Mouse (Mus musculus): ENCODE results near the gene St3gal5. TPM values are rescaled to one million over a fixed set of nuclear protein-coding genes. Genes with fewer than 3 reads are reported as not detected.

St3gal5 gene
- polyA plus RNA-seq, 1 experiment from 2014 or later, result 33.0 TPM

- ATAC-seq (ENCODE audit: insufficient number of reproducible peaks, low FRiP score, low TSS enrichment, low read depth), result no peak
- Histone ChIP-seq H3K36me3 (ENCODE audit: control insufficient read depth, insufficient read depth, low read length) (no peaks in the 10 kb centered on the region), H3K9me3 (ENCODE audit: control insufficient read depth, low read length) (no peaks in the 10 kb centered on the region; the same call in 1 of the 2 replicates), H3K9ac (ENCODE audit: low read length) (no peak overlapping the region), H3K4me2 (ENCODE audit: low read depth, severe bottlenecking) (no peak overlapping the region), H3K4me3 (ENCODE audit: low read depth, low read length) (no peak overlapping the region), H3K4me1 (ENCODE audit: control insufficient read depth, insufficient read depth, low read length) (no peaks in the 10 kb centered on the region), H3K27ac (replicated peaks; ENCODE audit: low read depth, low read length) (no peak overlapping the region), H3K27me3 (ENCODE audit: control insufficient read depth, insufficient read depth, low read length) (no peaks in the 10 kb centered on the region)
- no peak for DNase-seq (ENCODE audit: low spot score)
- WGBS, result 90% methylated on average over 13 of the region's 13 CpGs
These were observed 15.9 kb upstream of the St3gal5 start for GRCm38 (mm10) chr6:72081318-72082024.

GRCm38 (mm10) chr6:72087402-72087801, 10.0 kb upstream of the St3gal5 start:
- ATAC-seq (ENCODE audit: insufficient number of reproducible peaks, low FRiP score, low TSS enrichment, low read depth) (no peak), DNase-seq (ENCODE audit: low spot score) (no peak)
- Histone ChIP-seq H3K36me3 (ENCODE audit: control insufficient read depth, insufficient read depth, low read length) (no peaks in the 10 kb centered on the region), H3K27ac (replicated peaks; ENCODE audit: low read depth, low read length) (no peak overlapping the region), H3K4me1 (ENCODE audit: control insufficient read depth, insufficient read depth, low read length) (peaks cover 4% of the 10 kb centered on the region; the same call in 1 of the 2 replicates), H3K4me2 (ENCODE audit: low read depth, severe bottlenecking) (no peak overlapping the region), H3K4me3 (ENCODE audit: low read depth, low read length) (no peak overlapping the region), H3K27me3 (ENCODE audit: control insufficient read depth, insufficient read depth, low read length) (no peaks in the 10 kb centered on the region), H3K9me3 (ENCODE audit: control insufficient read depth, low read length) (no peaks in the 10 kb centered on the region), H3K9ac (ENCODE audit: low read length) (no peak overlapping the region)
- 86% methylated on average over 5 of the region's 5 CpGs for WGBS

GRCm38 (mm10) chr6:72089865-72090264, 7.5 kb upstream of the St3gal5 start:
- no peaks in the 10 kb centered on the region for H3K27me3 ChIP-seq (ENCODE audit: control insufficient read depth, insufficient read depth, low read length)
- no peak overlapping the region for H3K9ac ChIP-seq (ENCODE audit: low read length)
- 82% methylated on average over 5 of the region's 5 CpGs for WGBS
- peaks cover 4% of the 10 kb centered on the region; the same call in 1 of the 2 replicates for H3K4me1 ChIP-seq (ENCODE audit: control insufficient read depth, insufficient read depth, low read length)
- ATAC-seq (ENCODE audit: insufficient number of reproducible peaks, low FRiP score, low TSS enrichment, low read depth) (no peak), DNase-seq (ENCODE audit: low spot score) (no peak)
- H3K4me3 ChIP-seq (ENCODE audit: low read depth, low read length), result no peak overlapping the region
- no peaks in the 10 kb centered on the region for H3K9me3 ChIP-seq (ENCODE audit: control insufficient read depth, low read length)
- no peak overlapping the region for H3K4me2 ChIP-seq (ENCODE audit: low read depth, severe bottlenecking)
- H3K27ac ChIP-seq (replicated peaks; ENCODE audit: low read depth, low read length), result no peak overlapping the region
- no peaks in the 10 kb centered on the region for H3K36me3 ChIP-seq (ENCODE audit: control insufficient read depth, insufficient read depth, low read length)

GRCm38 (mm10) chr6:72091007-72091406, 6.4 kb upstream of the St3gal5 start:
- no peak overlapping the region for H3K27ac ChIP-seq (replicated peaks; ENCODE audit: low read depth, low read length)
- 0 out of 2 replicates have a peak, but pooled peaks have one; percentile 47 for ATAC-seq (ENCODE audit: insufficient number of reproducible peaks, low FRiP score, low TSS enrichment, low read depth)
- H3K36me3 ChIP-seq (ENCODE audit: control insufficient read depth, insufficient read depth, low read length), result no peaks in the 10 kb centered on the region
- peaks cover 4% of the 10 kb centered on the region; the same call in 1 of the 2 replicates for H3K4me1 ChIP-seq (ENCODE audit: control insufficient read depth, insufficient read depth, low read length)
- H3K9ac ChIP-seq (ENCODE audit: low read length), result no peak overlapping the region
- peak overlapping the region; percentile 13; the same call in 1 of the 2 replicates for H3K4me2 ChIP-seq (ENCODE audit: low read depth, severe bottlenecking)
- H3K9me3 ChIP-seq (ENCODE audit: control insufficient read depth, low read length), result no peaks in the 10 kb centered on the region
- no peak overlapping the region for H3K4me3 ChIP-seq (ENCODE audit: low read depth, low read length)
- no peaks in the 10 kb centered on the region for H3K27me3 ChIP-seq (ENCODE audit: control insufficient read depth, insufficient read depth, low read length)
- 45% methylated on average over 6 of the region's 6 CpGs for WGBS
- DNase-seq (ENCODE audit: low spot score), result peak; percentile 58

- Histone ChIP-seq H3K4me1 (ENCODE audit: control insufficient read depth, insufficient read depth, low read length) (peaks cover 4% of the 10 kb centered on the region; the same call in 1 of the 2 replicates), H3K36me3 (ENCODE audit: control insufficient read depth, insufficient read depth, low read length) (no peaks in the 10 kb centered on the region), H3K9ac (ENCODE audit: low read length) (no peak overlapping the region), H3K9me3 (ENCODE audit: control insufficient read depth, low read length) (no peaks in the 10 kb centered on the region), H3K4me2 (ENCODE audit: low read depth, severe bottlenecking) (no peak overlapping the region), H3K27me3 (ENCODE audit: control insufficient read depth, insufficient read depth, low read length) (no peaks in the 10 kb centered on the region), H3K4me3 (ENCODE audit: low read depth, low read length) (no peak overlapping the region), H3K27ac (replicated peaks; ENCODE audit: low read depth, low read length) (no peak overlapping the region)
- 88% methylated on average over 1 of the region's 1 CpGs for WGBS
- ATAC-seq (ENCODE audit: insufficient number of reproducible peaks, low FRiP score, low TSS enrichment, low read depth) (no peak), DNase-seq (ENCODE audit: low spot score) (no peak)
These were observed 4.3 kb upstream of the St3gal5 start for GRCm38 (mm10) chr6:72093121-72093520.

- H3K27ac ChIP-seq (replicated peaks; ENCODE audit: low read depth, low read length), result no peak overlapping the region
- no peak for ATAC-seq (ENCODE audit: insufficient number of reproducible peaks, low FRiP score, low TSS enrichment, low read depth)
- H3K9ac ChIP-seq (ENCODE audit: low read length), result no peak overlapping the region
- H3K4me2 ChIP-seq (ENCODE audit: low read depth, severe bottlenecking), result no peak overlapping the region
- peaks cover 6% of the 10 kb centered on the region for H3K4me1 ChIP-seq (ENCODE audit: control insufficient read depth, insufficient read depth, low read length)
- H3K9me3 ChIP-seq (ENCODE audit: control insufficient read depth, low read length), result no peaks in the 10 kb centered on the region
- DNase-seq (ENCODE audit: low spot score), result no peak
- H3K36me3 ChIP-seq (ENCODE audit: control insufficient read depth, insufficient read depth, low read length), result no peaks in the 10 kb centered on the region
- 84% methylated on average over 5 of the region's 5 CpGs for WGBS
- no peak overlapping the region for H3K4me3 ChIP-seq (ENCODE audit: low read depth, low read length)
- H3K27me3 ChIP-seq (ENCODE audit: control insufficient read depth, insufficient read depth, low read length), result no peaks in the 10 kb centered on the region
These were observed 1.2 kb upstream of the St3gal5 start for GRCm38 (mm10) chr6:72096217-72096616.

GRCm38 (mm10) chr6:72096669-72097068, 723 bp upstream of the St3gal5 start:
- peak overlapping the region; percentile 61; the same call in 1 of the 2 replicates for H3K9ac ChIP-seq (ENCODE audit: low read length)
- peak overlapping the region; percentile 89 for H3K4me2 ChIP-seq (ENCODE audit: low read depth, severe bottlenecking)
- H3K27me3 ChIP-seq (ENCODE audit: control insufficient read depth, insufficient read depth, low read length), result no peaks in the 10 kb centered on the region
- H3K9me3 ChIP-seq (ENCODE audit: control insufficient read depth, low read length), result no peaks in the 10 kb centered on the region
- DNase-seq (ENCODE audit: low spot score), result no peak
- no peak overlapping the region; the same call in 1 of the 2 replicates for H3K27ac ChIP-seq (replicated peaks; ENCODE audit: low read depth, low read length)
- 56% methylated on average over 8 of the region's 8 CpGs for WGBS
- H3K4me3 ChIP-seq (ENCODE audit: low read depth, low read length), result peak overlapping the region; percentile 61
- no peak for ATAC-seq (ENCODE audit: insufficient number of reproducible peaks, low FRiP score, low TSS enrichment, low read depth)
- no peaks in the 10 kb centered on the region for H3K36me3 ChIP-seq (ENCODE audit: control insufficient read depth, insufficient read depth, low read length)
- H3K4me1 ChIP-seq (ENCODE audit: control insufficient read depth, insufficient read depth, low read length), result peaks cover 4% of the 10 kb centered on the region; the same call in 1 of the 2 replicates

GRCm38 (mm10) chr6:72098021-72098655, 746 bp downstream of the St3gal5 start:
- no peaks in the 10 kb centered on the region for H3K27me3 ChIP-seq (ENCODE audit: control insufficient read depth, insufficient read depth, low read length)
- peak overlapping the region; percentile 89 for H3K4me2 ChIP-seq (ENCODE audit: low read depth, severe bottlenecking)
- H3K4me1 ChIP-seq (ENCODE audit: control insufficient read depth, insufficient read depth, low read length), result peaks cover 4% of the 10 kb centered on the region; the same call in 1 of the 2 replicates
- peak overlapping the region; percentile 73 for H3K9ac ChIP-seq (ENCODE audit: low read length)
- H3K4me3 ChIP-seq (ENCODE audit: low read depth, low read length), result peak overlapping the region; percentile 61
- WGBS, result 3% methylated on average over 15 of the region's 15 CpGs
- ATAC-seq (ENCODE audit: insufficient number of reproducible peaks, low FRiP score, low TSS enrichment, low read depth), result no peak
- DNase-seq (ENCODE audit: low spot score), result no peak
- H3K9me3 ChIP-seq (ENCODE audit: control insufficient read depth, low read length), result no peaks in the 10 kb centered on the region
- H3K36me3 ChIP-seq (ENCODE audit: control insufficient read depth, insufficient read depth, low read length), result no peaks in the 10 kb centered on the region
- no peak overlapping the region for H3K27ac ChIP-seq (replicated peaks; ENCODE audit: low read depth, low read length)

All from limb, embryonic 11.5 days (tissue).